Mouse (Mus musculus): ENCODE measurements at regions not wholly inside any gene's neighbourhood (a gene's known extent, or its start where the extent isn't known, plus 50 kb on each side); places are given as distances from the start of the nearest gene placed in this dataset.

- no peak for DNase-seq (ENCODE audit: extremely low spot score)
Measured at GRCm38 (mm10) chr3:105223671-105224070, 157.0 kb downstream of the 4930564D02Rik start.

GRCm38 (mm10) chr3:105227551-105227950, 160.9 kb downstream of the 4930564D02Rik start:
- no peak for DNase-seq (ENCODE audit: extremely low spot score)

- DNase-seq (ENCODE audit: extremely low spot score) = no peak
Measured at GRCm38 (mm10) chr3:105228401-105228800, 161.8 kb downstream of the 4930564D02Rik start.

- DNase-seq (ENCODE audit: extremely low spot score) = no peak
Measured at GRCm38 (mm10) chr3:105241048-105241447, 174.4 kb downstream of the 4930564D02Rik start.

- no peak for DNase-seq (ENCODE audit: extremely low spot score)
Measured at GRCm38 (mm10) chr3:105257096-105257495, 190.5 kb downstream of the 4930564D02Rik start.

GRCm38 (mm10) chr3:105275241-105275640, 176.9 kb upstream of the Kcnd3 start:
- peak; percentile 65 for DNase-seq (ENCODE audit: extremely low spot score)

GRCm38 (mm10) chr3:105280971-105281370, 171.2 kb upstream of the Kcnd3 start:
- DNase-seq (ENCODE audit: extremely low spot score) = no peak

- no peak for DNase-seq (ENCODE audit: extremely low spot score)
Measured at GRCm38 (mm10) chr3:105281686-105282085, 170.4 kb upstream of the Kcnd3 start.

GRCm38 (mm10) chr3:105298273-105298672, 153.9 kb upstream of the Kcnd3 start:
- DNase-seq (ENCODE audit: extremely low spot score) = no peak

- DNase-seq (ENCODE audit: extremely low spot score) = no peak
Measured at GRCm38 (mm10) chr3:105300693-105301548, 151.2 kb upstream of the Kcnd3 start.

GRCm38 (mm10) chr3:105307676-105308075, 144.5 kb upstream of the Kcnd3 start:
- peak; percentile 21 for DNase-seq (ENCODE audit: extremely low spot score)

- no peak for DNase-seq (ENCODE audit: extremely low spot score)
Measured at GRCm38 (mm10) chr3:105309020-105309419, 143.1 kb upstream of the Kcnd3 start.

- DNase-seq (ENCODE audit: extremely low spot score) = no peak
Measured at GRCm38 (mm10) chr3:105353268-105353667, 98.9 kb upstream of the Kcnd3 start.

- DNase-seq (ENCODE audit: extremely low spot score) = no peak
Measured at GRCm38 (mm10) chr3:105354123-105354931, 97.8 kb upstream of the Kcnd3 start.

- DNase-seq (ENCODE audit: extremely low spot score) = no peak
Measured at GRCm38 (mm10) chr3:105357511-105357910, 94.6 kb upstream of the Kcnd3 start.

GRCm38 (mm10) chr3:105359636-105360035, 92.5 kb upstream of the Kcnd3 start:
- no peak for DNase-seq (ENCODE audit: extremely low spot score)

- DNase-seq (ENCODE audit: extremely low spot score) = no peak
Measured at GRCm38 (mm10) chr3:105364685-105365084, 87.4 kb upstream of the Kcnd3 start.

- no peak for DNase-seq (ENCODE audit: extremely low spot score)
Measured at GRCm38 (mm10) chr3:105366806-105367205, 85.3 kb upstream of the Kcnd3 start.

GRCm38 (mm10) chr3:105367972-105368371, 84.2 kb upstream of the Kcnd3 start:
- no peak for DNase-seq (ENCODE audit: extremely low spot score)

GRCm38 (mm10) chr3:105372371-105372828, 79.7 kb upstream of the Kcnd3 start:
- DNase-seq (ENCODE audit: extremely low spot score) = peak; percentile 9

GRCm38 (mm10) chr3:105374306-105374705, 77.8 kb upstream of the Kcnd3 start:
- DNase-seq (ENCODE audit: extremely low spot score) = no peak

GRCm38 (mm10) chr3:105374836-105375235, 77.3 kb upstream of the Kcnd3 start:
- DNase-seq (ENCODE audit: extremely low spot score) = no peak

GRCm38 (mm10) chr3:105375383-105375782, 76.7 kb upstream of the Kcnd3 start:
- DNase-seq (ENCODE audit: extremely low spot score) = no peak

Measured in embryo, embryonic 9.5 days (tissue).